In the genomic region with DNA sequence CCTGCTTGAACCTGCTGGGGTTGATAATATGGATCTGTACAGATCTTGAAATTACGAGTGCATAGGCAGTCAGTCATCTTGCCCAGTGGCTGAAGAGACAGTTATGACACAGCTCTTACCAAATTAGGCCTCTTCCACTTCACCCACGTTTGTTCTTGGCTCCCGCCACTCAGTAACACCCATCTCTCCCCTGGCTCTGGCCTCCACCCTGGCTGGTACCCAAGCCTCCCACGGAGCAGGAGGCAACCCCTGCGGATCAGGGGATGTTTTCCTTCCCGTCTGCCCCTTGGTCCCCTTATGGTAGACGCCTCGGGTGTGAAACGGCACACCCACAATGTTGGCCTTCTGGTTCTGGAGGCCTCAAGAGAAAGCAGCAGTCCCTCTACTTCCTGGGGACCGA, we compare ENCODE assay signal across 10 mouse cellular contexts.
DNase-seq lines count a peak whose midpoint lies in the region.
"Had no signal": no experiment of that assay in that cellular context is flagged by ENCODE, and none has a peak within 500 bp of the region (broad histone marks: within the 10 kb centered on the region; RNA-seq: fewer than 3 reads in every experiment).

No protein-coding gene starts in this region.

- peak; percentile 5 to 45 for DNase-seq in left cerebral cortex, adult 18-20 months (ENCODE audit: low spot score in 2 of 2)
- DNase-seq in left cerebral cortex, postnatal 36 days (ENCODE audit: low spot score in 2 of 2), result no peak
- DNase-seq in fibroblast of lung, adult 2 months (ENCODE audit: low read depth), result peak; percentile 15
- DNase-seq in heart, postnatal 36 days, result peak; percentile 22 to 47
- DNase-seq in natural killer cell, adult 2 months (ENCODE audit: low spot score in 2 of 2), result peak; percentile 21 to 49
- no peak for DNase-seq in right cerebral cortex, postnatal 25 days
- DNase-seq in kidney, adult 8-10 months, result no peak
- DNase-seq: gastrocnemius, postnatal 10 days; lung, embryonic 14.5 days; thymus, postnatal 25 days had no signal

- intact Hi-C loops in left cerebral cortex, postnatal 36 days (cut with DNase I), result no loop called here
- intact Hi-C loops in heart, postnatal 36 days (cut with DNase I), result no loop called here

Comparison
In these comparisons a context has a peak if more than half of its experiments do, and no peak if none do; other contexts are left out.
1. DNase-seq: peak in left cerebral cortex, adult 18-20 months (2 of 2), fibroblast of lung, adult 2 months (single experiment), heart, postnatal 36 days (2 of 2) and natural killer cell, adult 2 months (2 of 2); none in left cerebral cortex, postnatal 36 days (0 of 2), right cerebral cortex, postnatal 25 days (single experiment) and kidney, adult 8-10 months (0 of 2).